Mouse (Mus musculus): ENCODE measurements around the gene Cabcoco1.

GRCm38 (mm10) chr10:68465737-68466327, 75.9 kb downstream of the Cabcoco1 start:
- TF ChIP-seq CTCF (IDR thresholded peaks at IDR 0.05; ENCODE audit: borderline replicate concordance, extremely low read depth, insufficient read depth, insufficient read length): no peak
- no peak for TF ChIP-seq POLR2A (IDR thresholded peaks at IDR 0.05; ENCODE audit: borderline replicate concordance, extremely low read depth, insufficient read depth, insufficient read length, poor library complexity, severe bottlenecking)

Data from brain, embryonic 14.5 days (tissue).